Mouse (Mus musculus): ENCODE measurements around the gene Fblim1.

The Fblim1 gene

DNA sequence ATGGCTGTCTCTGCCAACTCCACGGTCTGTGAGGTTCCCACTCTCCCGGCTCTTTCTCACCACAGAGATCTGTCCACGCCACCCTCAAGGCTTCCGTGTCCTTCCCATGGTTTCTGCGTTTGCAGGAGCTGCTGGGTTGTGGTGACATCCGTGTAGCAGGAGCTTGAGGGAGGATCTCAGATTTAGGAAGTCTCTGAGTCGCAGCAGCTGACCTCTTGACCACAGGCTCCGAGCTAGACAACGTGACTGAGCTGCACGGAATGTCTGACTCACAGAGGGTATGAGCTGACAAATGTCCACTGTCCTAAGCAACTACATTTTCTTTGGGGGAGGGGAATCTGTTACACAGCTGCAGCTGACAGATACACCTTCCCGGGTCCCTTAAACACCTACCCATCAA lies at the start of gene Fblim1:
Fblim1 (minus strand) TSS at position 236 of the 400 bp plus-strand sequence.
- DNase-seq, result peak; percentile 41

- DNase-seq, result no peak
Measured at GRCm38 (mm10) chr4:141654509-141654908, 48.6 kb upstream of the Fblim1 start.

GRCm38 (mm10) chr4:141653813-141654212 lies 47.9 kb upstream of the Fblim1 start:
- no peak for DNase-seq

DNA sequence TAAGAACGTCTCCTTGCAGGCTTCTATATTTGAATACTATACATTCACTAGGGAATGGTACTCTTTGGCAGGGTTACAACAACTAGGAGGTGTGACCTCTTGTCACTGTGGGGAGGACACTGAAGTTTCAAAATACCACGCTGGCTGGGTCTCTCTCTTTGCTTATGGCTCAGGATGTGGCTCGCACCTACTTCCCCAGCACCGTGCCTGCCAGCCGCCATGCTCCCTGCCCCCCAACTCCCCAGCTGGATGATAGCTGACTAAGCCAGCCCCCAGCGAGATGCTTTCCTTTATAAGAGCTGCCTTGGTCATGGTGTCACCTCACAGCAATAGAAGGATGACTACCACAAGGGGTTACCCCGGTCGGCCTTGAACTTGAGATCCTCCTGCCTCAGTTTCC lies 47.1 kb upstream of the Fblim1 start:
- DNase-seq, result no peak

- DNase-seq, result no peak
Measured at GRCm38 (mm10) chr4:141651944-141652343, 46.0 kb upstream of the Fblim1 start.

DNA sequence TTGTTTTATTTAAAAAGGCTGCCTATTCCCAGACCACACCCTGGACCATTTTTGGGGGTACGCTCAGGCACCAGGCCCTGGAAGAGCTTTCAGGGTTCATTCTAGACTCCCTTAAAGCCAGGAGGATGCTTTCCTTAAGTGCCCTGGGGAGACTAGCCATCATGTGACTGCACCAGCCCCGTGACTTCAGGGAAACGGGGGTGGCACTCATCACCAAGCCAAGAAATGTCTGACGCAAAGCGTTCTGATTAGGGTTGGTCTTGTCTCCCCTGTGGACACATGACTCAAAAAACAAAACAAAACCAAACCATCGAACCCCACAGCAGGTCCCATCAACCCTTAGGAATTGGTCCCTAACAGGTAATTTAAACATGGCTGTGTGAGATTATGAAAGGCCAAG lies 45.4 kb upstream of the Fblim1 start:
- DNase-seq, result no peak

DNA sequence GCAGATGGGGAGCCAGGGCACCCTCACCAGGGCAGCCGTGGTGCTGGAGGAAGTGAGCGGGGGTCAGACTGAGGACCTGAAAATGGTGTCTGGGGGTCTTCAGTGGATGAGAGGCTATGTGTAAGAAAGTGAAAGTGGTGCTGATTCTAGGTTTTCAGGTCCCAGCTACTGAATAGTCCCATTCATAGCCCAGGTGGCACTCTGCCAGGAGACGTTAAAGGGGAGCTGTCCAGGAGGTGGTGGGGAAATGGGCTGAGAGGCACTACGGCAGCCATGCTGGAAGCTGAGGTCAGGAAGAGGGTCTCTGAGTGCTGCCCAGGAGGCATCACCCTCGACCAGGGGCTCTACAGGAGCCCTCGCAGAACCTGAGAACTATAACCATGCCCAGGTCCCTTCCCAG lies 43.3 kb upstream of the Fblim1 start:
- no peak for DNase-seq

GRCm38 (mm10) chr4:141648262-141648661 lies 42.4 kb upstream of the Fblim1 start:
- no peak for DNase-seq

GRCm38 (mm10) chr4:141647187-141647586 lies 41.3 kb upstream of the Fblim1 start:
- DNase-seq, result no peak

- DNase-seq, result no peak
Measured at GRCm38 (mm10) chr4:141645988-141646387, 40.1 kb upstream of the Fblim1 start.

DNA sequence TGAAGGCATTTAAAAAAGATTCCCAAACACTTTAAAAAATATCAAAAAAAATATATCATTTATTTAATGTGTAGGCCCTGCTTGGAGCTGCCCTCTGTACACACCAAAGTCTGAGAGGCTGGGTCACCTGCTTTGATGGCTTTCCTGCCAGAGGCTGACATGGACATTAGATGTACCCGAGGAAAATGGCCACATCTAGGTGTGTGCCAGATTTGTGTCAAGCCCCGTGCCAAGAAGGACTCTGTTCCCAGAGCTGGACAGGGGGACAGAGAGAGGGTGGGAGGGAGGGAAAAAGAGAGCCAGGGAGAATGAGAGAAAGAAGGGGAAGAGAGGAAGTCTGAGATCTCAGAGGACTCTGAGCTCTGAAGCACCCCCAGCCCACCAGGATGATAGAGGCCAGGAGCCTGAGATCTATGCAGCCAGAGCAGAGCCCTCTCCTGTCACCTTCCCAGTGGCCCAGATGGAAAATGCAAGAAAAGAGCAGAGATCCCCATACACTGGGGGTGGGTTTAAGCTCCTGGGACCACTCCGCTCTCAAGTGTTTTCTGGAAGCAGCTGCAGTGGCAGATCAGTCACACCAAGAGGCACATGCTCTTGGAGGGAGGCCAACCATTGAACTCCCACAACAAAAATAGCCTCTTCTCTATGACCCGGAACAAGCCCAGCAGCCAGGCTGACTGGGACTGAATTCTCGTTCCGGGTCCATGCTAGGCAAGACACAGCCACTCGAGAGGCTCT lies 37.4 kb upstream of the Fblim1 start:
- peak; percentile 76 for DNase-seq

- DNase-seq, result no peak
Measured at GRCm38 (mm10) chr4:141641961-141642811, 36.3 kb upstream of the Fblim1 start.

- peak; percentile 49 for DNase-seq
Measured at GRCm38 (mm10) chr4:141641353-141641771, 35.5 kb upstream of the Fblim1 start.

- no peak for DNase-seq
Measured at GRCm38 (mm10) chr4:141639474-141639873, 33.6 kb upstream of the Fblim1 start.

- no peak for DNase-seq
Measured at GRCm38 (mm10) chr4:141636693-141637092, 30.8 kb upstream of the Fblim1 start.

- no peak for DNase-seq
Measured at GRCm38 (mm10) chr4:141635991-141636390, 30.1 kb upstream of the Fblim1 start.

- DNase-seq, result peak; percentile 70
Measured at GRCm38 (mm10) chr4:141632111-141632873, 26.4 kb upstream of the Fblim1 start.

DNA sequence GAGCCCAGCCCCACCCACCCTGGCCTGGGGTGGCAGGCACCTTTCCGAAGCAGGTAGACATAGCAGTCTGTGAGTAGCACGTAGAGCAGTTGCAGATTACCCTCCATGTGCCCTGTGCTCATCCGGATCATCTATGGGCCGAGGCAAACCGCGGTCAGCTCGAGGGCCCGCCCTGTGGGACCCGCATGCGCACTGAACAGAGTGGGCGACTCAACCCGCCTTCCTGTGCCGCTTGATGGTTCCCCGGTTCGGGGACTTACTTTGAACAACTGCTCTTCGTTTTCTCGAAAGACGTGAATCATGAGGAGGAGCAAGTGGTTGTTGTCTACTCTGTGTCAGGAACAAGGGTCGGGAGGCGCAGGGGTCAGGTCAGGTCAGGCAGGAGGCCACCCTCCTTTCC lies 25.4 kb upstream of the Fblim1 start:
- no peak for DNase-seq

- no peak for DNase-seq
Measured at GRCm38 (mm10) chr4:141630021-141630420, 24.1 kb upstream of the Fblim1 start.

GRCm38 (mm10) chr4:141628661-141629060 lies 22.8 kb upstream of the Fblim1 start:
- DNase-seq, result no peak

DNA sequence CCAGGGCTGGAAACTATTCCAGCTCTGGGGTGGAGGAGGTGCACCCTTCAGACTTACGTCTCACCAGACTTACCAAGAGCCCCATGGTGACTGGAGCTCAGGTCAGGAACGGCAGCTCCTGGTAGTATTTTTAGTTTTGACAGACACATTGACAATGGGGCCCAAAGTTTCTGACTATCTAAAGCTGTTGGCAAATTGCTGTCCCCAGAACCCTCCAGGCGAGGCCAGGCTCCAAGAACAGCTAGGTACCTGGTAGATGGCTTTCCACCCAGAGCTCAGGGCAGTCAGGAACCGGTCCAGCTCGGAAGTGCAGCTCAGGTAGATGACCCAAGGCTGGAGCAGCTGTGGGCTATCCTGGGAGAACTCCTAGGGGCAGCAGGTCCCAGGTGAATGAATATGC lies 21.6 kb upstream of the Fblim1 start:
- DNase-seq, result no peak

- no peak for DNase-seq
Measured at GRCm38 (mm10) chr4:141625774-141626550, 20.1 kb upstream of the Fblim1 start.

All from lung, postnatal 14 days (tissue).